Mouse (Mus musculus) G1E-ER4 (cell line): ENCODE measurements around the gene Ppp1r16b. TPM values are rescaled to one million over a fixed set of nuclear protein-coding genes. Genes with fewer than 3 reads are reported as not detected.

Source experiments
- GATA1 ChIP-seq: IDR thresholded peaks from one replicate; pipeline ENCODE4 v1.8.0; 2012; ENCODE audit warnings: low read length, inconsistent platforms
- polyA plus RNA-seq: library from polyadenylated mRNA; stranded (reverse); fragments of >175 nt; gene quantifications from 2 replicates; pipeline ENCODE4 v1.2.3, GENCODE M21; 2012

Ppp1r16b gene
- polyA plus RNA-seq, 1 experiment = not detected

DNA sequence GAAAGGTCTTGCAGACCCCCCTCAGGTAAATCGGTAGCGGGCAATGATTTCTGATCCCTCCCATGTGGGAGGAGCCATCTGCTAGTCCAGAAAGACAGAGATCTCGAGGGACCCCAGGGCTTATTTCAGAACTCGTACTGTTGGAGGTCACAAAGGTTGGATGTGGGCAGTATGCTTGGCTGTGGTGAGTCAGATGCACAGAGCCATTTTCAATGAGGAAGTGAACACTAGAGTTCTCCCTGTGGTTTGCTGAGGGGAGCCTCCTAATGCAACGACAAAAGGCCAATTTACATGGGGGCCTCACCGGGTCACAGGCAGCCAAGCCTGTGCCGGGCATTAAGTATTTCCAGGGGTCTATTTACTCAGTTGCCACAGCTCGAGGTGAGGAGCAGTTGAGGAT lies 12.7 kb downstream of the Ppp1r16b start:
- no peak for TF ChIP-seq GATA1

GRCm38 (mm10) chr2:158679091-158679490 lies 13.9 kb downstream of the Ppp1r16b start:
- TF ChIP-seq GATA1 = no peak

DNA sequence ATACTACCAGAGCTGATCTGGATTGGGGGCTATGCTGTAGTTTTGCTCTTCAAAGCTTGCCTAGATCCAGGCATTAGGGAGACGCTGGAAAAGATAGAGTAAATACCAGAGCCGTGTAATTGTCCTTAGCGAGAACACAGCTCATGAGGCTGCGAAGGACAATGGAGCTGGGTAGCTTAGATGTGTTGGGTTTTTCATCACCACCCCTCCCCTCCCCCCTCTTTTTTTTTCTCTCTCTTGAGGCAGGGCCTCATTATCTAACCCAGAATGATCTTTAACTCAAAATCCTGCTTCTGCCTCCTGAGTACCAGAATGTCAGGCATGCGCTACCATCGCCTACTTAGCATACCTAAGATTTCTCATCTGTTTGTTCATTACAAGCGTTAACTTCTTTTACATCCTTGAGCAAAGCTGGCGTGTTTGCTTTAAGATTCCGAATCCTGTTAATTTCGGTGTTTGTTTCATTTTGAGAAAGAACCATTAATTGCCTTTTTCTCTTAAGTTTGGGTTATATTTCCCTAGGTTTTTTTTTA lies 15.2 kb downstream of the Ppp1r16b start:
- TF ChIP-seq GATA1 = no peak

DNA sequence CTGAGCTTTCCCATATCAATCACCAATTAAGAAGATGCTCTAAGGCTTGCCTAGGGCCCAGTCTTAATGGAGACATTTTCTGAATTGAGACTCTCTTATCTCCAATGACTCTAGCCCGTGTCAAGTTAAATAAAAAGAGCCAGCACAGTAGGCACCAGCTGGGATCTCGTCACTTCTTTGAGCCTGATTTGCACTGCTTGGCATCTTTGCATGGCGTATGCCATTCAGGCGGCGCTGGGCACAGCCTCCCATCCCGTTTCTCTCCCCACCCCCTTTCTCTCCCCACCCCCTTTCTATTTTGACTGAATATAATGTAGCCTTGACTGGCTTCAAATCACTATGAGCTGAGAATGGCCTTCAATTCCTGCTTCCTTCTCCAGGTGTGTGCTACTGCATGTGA lies 16.5 kb downstream of the Ppp1r16b start:
- no peak for TF ChIP-seq GATA1

DNA sequence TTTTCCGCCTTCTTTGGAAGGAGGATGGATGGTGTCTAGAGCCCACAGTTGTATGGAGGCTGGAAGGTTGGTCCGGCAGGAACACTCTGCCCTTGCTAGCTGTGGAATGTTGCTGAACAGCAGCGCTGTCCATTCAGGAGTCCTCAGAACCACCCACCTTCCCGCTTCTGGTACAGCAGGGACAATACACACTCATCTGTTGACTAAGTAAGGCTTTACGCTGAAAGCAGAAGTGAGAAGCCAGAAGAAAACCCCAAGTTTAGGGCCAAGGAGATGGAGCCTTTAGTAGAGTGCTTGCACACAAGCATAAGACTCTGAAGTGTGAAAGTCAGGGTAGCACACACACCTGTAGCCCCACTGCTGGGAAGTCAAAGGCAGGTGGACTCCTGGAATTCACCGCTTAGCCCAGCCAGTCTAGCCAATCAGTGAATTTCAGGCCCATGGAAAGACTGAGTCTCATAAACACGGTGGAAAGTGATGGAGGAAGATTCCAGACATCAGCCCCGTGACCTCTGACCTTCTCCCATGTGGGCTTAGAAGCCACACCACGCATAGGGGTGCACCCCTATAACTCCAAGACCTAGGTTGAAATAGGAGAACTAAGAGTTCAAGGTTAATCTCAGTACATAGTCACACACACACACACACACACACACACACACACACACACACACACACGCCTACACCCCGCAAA lies 17.3 kb downstream of the Ppp1r16b start:
- TF ChIP-seq GATA1 = no peak

DNA sequence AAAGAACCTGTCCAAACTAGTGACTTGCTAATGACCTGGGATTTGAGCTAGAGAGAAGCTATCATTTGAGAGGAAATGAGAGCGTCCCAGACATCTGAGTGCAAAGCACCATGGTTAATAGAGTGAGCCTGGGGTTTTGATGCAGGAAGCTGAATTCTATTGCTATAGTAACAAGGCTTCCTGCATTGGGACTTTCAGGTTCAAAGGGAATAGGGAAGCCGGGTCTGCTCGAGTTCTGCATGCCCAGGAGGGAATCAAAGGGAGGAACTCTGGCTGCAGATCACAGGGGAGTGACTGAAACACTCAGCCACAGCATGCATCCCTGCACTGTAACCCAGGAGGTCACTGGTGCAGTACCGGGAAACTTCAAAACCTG lies 17.8 kb downstream of the Ppp1r16b start:
- no peak for TF ChIP-seq GATA1

- TF ChIP-seq GATA1 = no peak
Observed at GRCm38 (mm10) chr2:158684247-158684843, 19.1 kb downstream of the Ppp1r16b start.

DNA sequence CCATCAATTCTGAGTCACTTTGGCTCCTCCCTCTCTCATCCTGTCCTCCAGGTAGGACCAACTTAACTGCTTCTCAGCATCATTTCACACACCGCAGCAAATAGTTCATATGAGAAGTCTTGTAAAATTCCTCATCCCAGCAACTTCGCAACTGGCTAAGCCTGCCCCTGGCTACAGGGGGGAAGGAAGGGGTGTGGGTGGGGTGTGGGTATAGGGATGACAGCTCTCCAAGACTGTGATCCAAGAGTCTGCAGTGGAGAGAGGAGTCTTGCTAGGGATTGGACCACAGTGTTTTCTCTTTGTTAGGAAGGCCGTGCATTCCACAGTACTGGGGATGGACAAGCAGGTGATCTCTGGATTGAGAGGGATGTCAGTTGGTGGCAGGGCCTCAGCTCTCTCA lies 19.7 kb downstream of the Ppp1r16b start:
- no peak for TF ChIP-seq GATA1

GRCm38 (mm10) chr2:158686394-158686793 lies 21.2 kb downstream of the Ppp1r16b start:
- no peak for TF ChIP-seq GATA1

DNA sequence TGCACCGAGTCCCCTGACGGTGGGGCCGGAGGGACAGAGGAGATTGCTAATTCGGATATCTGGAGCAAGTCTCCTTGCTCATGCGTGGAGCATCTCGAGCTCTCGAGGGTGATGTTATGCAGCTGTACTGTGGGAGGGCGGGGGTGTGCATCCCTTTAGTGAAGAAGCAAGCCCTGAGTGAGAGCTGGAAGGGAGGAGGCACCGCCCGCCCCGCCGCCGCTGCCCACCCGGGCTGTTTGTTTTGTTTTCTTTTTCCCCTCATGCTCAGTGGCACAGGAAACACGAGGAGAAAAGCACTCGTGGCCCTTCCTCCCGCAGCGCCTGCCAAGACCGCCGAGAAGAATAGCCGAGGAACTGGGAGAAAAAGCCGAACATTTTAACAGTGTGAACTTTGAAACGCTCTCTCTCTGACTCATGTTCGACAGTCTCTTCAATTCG lies 22.6 kb downstream of the Ppp1r16b start:
- TF ChIP-seq GATA1 = no peak

DNA sequence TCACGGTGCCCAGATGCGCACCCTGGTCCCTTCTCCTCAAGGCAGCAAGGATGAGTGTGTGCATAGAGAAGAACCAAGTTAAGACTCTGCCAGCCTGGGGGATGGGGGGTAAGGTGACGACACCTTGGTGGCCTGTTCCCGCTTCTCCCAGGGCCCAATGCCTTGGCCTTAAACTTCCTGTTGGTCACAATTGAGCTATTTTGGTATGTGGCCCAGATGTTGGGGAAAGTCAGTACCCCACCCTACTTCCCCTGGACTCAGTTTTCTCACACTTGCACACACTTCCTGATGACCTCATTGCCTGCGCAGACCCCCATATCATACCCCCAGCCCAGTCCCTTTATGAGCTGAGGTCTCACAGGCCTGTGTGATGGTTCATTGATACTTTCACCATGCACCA lies 23.9 kb downstream of the Ppp1r16b start:
- TF ChIP-seq GATA1 = no peak

- TF ChIP-seq GATA1 = no peak
Observed at GRCm38 (mm10) chr2:158689640-158690039, 24.4 kb downstream of the Ppp1r16b start.

GRCm38 (mm10) chr2:158690116-158690515 lies 24.9 kb downstream of the Ppp1r16b start:
- no peak for TF ChIP-seq GATA1

DNA sequence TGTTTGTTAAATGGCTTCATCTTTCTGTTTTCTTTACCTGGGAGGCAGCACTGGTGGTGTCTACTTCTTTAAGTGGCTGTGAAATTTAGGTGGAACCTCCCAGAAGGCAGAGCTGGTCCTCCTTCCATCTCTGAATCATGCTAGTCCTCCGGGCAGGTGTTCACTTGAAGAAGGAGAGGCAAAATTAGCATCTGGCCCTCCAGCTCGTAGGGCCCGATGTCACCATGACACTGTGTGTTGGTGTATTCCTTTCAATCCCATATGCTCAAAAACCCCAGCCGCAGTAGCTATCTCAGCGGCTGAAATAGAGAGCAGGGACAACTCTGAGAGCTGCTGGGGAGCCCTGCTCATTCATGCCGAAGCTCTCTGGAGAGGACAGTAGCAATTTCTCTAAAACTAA lies 27.0 kb downstream of the Ppp1r16b start:
- TF ChIP-seq GATA1 = no peak

DNA sequence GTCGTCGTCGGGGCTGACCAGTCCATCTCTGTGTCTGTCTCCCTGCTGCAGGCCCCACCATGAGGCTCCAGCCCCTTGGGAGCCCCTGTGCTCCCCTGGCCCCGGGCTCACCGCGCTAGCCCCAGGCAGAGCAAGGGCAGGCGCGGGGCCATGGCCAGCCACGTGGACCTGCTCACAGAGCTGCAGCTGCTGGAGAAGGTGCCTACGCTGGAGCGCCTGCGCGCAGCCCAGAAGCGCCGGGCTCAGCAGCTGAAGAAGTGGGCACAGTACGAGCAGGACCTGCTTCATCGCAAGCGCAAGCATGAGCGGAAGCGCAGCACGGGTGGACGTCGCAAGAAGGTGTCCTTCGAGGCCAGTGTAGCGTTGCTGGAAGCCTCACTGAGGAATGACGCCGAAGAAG lies 30.6 kb downstream of the Ppp1r16b start:
- no peak for TF ChIP-seq GATA1

DNA sequence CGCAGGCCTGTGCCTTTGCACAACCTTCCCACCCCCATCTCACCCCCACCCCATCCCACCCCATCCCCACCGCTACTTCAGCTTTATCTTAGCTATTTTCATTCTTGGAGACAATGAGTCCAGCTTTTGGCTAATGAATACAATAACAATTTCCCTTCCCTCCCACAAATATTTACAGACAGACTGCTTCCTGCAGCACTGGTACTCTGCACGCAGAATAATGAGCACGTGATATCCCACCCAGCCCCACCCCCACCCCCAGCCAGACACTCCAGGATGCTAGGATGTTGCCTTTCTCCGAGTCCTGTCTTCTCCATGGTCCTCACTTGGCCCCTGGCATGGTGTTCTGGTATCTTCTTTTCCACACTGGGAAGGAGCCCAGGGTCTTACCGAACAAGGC lies 31.3 kb downstream of the Ppp1r16b start:
- TF ChIP-seq GATA1 = no peak

GRCm38 (mm10) chr2:158699908-158700307 lies 34.7 kb downstream of the Ppp1r16b start:
- no peak for TF ChIP-seq GATA1

DNA sequence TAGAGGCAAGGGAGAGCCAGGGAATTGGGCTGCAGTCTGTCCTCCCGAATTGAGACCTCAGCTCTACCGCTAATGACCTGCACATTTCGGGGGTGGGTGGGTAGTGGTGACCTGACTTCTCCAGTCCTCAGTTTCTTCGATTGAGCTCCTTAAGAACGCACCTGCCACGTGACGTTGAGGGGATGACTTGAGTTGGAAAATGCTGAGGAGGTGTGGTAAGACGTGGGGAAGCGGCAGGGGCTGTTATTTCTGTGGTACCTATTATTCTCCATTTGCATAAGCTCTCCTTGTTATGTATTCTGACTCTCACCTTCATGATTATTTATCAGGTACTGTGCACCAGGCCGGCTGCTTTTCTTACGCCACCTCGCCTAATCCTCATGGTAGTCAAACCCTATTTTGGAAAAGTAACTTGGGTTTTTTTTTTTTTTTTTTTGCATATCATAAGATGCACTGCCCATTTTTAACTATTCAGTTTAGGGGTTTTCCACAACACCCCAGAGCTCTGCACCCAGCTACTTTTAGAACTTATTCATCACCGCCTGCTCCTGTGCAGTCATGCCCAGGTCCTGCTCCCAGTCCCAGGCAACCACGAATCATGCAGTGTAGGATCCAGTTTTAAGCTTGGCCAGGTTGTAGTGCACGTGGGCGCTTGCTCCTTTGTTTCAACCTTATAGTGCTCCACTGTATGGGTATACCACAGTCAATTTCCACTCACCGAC lies 35.5 kb downstream of the Ppp1r16b start:
- no peak for TF ChIP-seq GATA1
